Mouse (Mus musculus) megakaryocyte-erythroid progenitor cell, adult 5-6 weeks (primary cell): ENCODE data around the gene Glrp1. TPM values are rescaled to one million over a fixed set of nuclear protein-coding genes. Genes with fewer than 3 reads are reported as not detected.
A peak's percentile ranks its signal among the peaks of the same experiment; 100 is the strongest.

Experiments
- ATAC-seq: replicated peaks from 2 replicates; pipeline ENCODE4 v1.8.0; 2016; ENCODE audit warnings: mild to moderate bottlenecking, inconsistent platforms; ENCODE audit not compliant: severe bottlenecking, poor library complexity, low FRiP score, low TSS enrichment
- total RNA-seq, 2 experiments: library from RNA; stranded (forward) in 1 of 2; stranded (reverse) in 1 of 2; fragments of 200-1000, 215-1000 nt in 1 of 2; fragments of >200 nt in 1 of 2; fragmentation: Nextera tagmentation in 1 of 2; gene quantifications; 2 replicates each; pipeline ENCODE4 v1.2.3; 2014 to 2017

The Glrp1 gene
- total RNA-seq, 2 experiments from 2014 or later, result 0.23 to 1.7 TPM

GRCm38 (mm10) chr1:88502822-88503221, 7.0 kb downstream of the Glrp1 start:
- ATAC-seq, result no peak

GRCm38 (mm10) chr1:88499230-88499737, 10.6 kb downstream of the Glrp1 start:
- no peak for ATAC-seq

- ATAC-seq, result 0 out of 2 replicates have a peak, but pooled peaks have one; percentile 41
Measured at GRCm38 (mm10) chr1:88497407-88497806, 12.5 kb downstream of the Glrp1 start.

- ATAC-seq, result peak; percentile 10; the same call in 1 of the 2 replicates
Measured at GRCm38 (mm10) chr1:88492415-88492814, 17.5 kb downstream of the Glrp1 start.

- ATAC-seq, result peak; percentile 96
Measured at GRCm38 (mm10) chr1:88491617-88492378, 18.1 kb downstream of the Glrp1 start.

GRCm38 (mm10) chr1:88490164-88490563, 19.7 kb downstream of the Glrp1 start:
- no peak for ATAC-seq

GRCm38 (mm10) chr1:88488957-88489356, 20.9 kb downstream of the Glrp1 start:
- ATAC-seq, result no peak

GRCm38 (mm10) chr1:88486336-88486735, 23.5 kb downstream of the Glrp1 start:
- ATAC-seq, result no peak

GRCm38 (mm10) chr1:88484059-88484458, 25.8 kb downstream of the Glrp1 start:
- no peak for ATAC-seq

GRCm38 (mm10) chr1:88482142-88483099, 27.4 kb downstream of the Glrp1 start:
- ATAC-seq, result peak; percentile 92

- ATAC-seq, result no peak
Measured at GRCm38 (mm10) chr1:88480594-88480993, 29.3 kb downstream of the Glrp1 start.

GRCm38 (mm10) chr1:88478205-88478604, 31.7 kb downstream of the Glrp1 start:
- no peak for ATAC-seq

- ATAC-seq, result no peak
Measured at GRCm38 (mm10) chr1:88476554-88477085, 33.2 kb downstream of the Glrp1 start.

GRCm38 (mm10) chr1:88475502-88475953, 34.3 kb downstream of the Glrp1 start:
- peak; percentile 52; the same call in 1 of the 2 replicates for ATAC-seq

- no peak for ATAC-seq
Measured at GRCm38 (mm10) chr1:88474598-88474997, 35.3 kb downstream of the Glrp1 start.

- ATAC-seq, result peak; percentile 54; the same call in 1 of the 2 replicates
Measured at GRCm38 (mm10) chr1:88473899-88474298, 36.0 kb downstream of the Glrp1 start.

GRCm38 (mm10) chr1:88472258-88472657, 37.6 kb downstream of the Glrp1 start:
- ATAC-seq, result no peak

- no peak for ATAC-seq
Measured at GRCm38 (mm10) chr1:88469746-88470145, 40.1 kb downstream of the Glrp1 start.

- ATAC-seq, result no peak
Measured at GRCm38 (mm10) chr1:88468335-88468734, 41.5 kb downstream of the Glrp1 start.

- ATAC-seq, result no peak
Measured at GRCm38 (mm10) chr1:88467866-88468265, 42.0 kb downstream of the Glrp1 start.
